Mouse (Mus musculus) spleen, postnatal 10 days (tissue): ENCODE measurements at regions not wholly inside any gene's neighbourhood (a gene's known extent, or its start where the extent isn't known, plus 50 kb on each side); places are given as distances from the start of the nearest gene placed in this dataset.
"Not testable (repeated sequence)": the region's sequence is repeated elsewhere in the genome, so short reads cannot be mapped to it uniquely, and the experiment has no call there.

Source experiments
- DNase-seq, 2 experiments: peaks; one replicate each; pipeline ENCODE4 v3.0.0; 2021 to 2022; ENCODE audit warnings: low spot score in 2 of 2

DNA sequence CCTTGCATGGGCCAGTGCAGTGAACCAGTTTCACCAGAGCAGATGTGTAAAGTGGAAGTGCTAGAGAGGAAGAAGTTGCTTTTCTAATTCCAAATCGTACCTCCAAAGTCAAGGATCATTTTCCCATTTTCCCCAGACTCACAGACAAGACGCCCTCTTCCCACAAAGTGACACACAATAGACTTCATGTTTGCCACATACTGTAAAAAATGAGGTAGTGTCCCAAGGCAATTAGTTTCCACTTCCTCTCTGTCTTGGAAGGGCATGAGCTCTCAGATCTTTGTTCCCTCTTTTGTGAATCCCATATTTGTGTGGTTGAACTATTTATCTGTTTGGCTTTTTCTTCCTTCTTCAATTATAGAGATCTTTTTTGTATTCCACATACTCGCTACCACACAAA lies 137.0 kb downstream of the Sptssa start:
- DNase-seq, result no peak

DNA sequence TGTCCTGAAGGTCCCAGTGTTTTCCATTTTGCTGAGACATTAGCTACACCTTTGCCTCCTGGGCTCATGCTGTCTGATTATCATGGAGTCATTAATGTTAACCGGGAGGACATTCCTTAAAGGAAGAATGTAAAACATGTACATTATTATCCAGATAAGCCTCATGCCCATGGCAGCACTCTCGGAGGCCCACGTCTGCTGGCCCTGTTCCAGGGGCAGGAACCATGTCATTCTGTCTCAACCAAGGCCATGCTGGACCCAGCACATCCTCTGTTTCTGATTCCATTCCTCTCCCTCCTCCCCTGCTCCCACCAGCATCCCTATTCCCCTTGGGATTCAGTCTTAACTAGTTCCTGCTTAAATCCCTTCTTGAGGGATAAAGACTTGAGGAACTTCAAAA lies 139.1 kb downstream of the Sptssa start:
- DNase-seq, result no peak

DNA sequence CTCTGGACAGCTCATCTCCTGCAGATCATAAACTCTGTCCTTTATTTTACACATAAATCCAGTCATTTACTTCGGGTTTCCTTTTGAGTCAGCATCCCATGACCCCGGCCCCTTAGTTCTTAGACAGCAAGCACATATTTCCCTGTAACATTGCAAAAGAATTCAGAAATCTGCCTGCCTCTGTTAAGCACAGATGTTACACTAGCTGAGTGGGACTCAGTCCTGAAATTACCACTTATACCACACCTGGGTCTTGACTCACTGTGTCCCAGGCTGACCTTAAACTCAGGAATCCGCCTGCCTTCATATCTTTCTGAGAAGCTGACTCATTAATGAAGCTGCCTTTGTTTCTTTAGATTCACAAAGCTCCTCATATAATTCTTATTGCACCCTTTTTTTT lies 139.9 kb downstream of the Sptssa start:
- DNase-seq, result no peak

DNA sequence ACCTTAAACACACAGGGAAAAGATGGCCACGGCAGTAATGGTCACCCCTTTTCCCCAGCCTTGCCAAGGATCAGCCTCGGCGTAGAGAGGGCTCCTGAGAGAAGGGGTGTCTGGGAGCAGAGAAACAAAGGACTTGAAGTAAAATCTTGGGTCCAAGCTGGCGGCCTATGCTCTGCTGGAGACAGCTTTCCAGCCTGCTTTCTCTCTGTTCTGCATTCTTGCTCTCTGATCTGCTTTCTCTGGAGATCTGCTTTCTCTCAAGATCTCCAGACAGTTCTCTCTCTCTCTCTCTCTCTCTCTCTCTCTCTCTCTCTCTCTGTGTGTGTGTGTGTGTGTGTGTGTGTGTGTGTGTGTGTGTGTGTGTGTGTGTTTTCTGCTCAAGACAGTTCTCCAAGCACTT lies 140.3 kb downstream of the Sptssa start:
- not testable (repeated sequence) for DNase-seq

DNA sequence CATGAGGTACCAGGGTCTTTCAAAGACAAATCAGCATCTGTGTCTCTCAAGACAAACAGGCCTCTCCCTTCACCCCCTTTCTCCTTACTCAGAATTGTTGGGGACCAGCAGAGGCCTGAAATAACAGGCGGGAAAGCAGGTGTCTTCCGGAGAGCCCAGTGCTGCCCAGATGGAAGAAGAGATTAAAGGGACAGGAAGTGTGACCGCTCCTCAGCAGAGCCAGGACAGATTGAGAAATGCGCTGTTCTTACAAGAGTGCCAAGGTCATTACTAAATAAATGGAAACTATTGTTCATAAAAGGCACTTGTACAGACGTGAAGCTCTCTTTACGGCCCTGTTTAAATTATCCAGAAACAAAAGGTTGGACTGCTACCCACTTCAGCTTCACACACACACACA lies 146.5 kb downstream of the Sptssa start:
- no peak for DNase-seq

DNA sequence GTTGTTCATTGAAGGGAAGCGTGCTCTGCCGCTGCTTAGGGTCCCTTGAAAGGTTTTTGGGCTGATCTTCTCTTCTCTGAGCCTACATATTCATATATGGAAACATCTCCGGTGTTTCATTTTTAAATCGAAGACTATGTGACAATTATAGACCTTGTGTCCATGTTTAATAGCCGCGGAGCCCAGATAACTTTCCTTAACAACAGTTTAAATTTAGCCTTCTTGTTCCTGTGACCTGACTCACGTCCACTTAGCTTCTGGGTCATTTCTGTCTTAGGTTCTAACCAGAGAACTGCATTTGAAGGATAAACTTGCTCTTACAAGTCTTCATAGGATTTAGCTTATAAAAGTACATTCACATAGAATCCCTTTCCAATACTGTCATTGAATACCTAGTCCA lies 153.6 kb downstream of the Sptssa start:
- no peak for DNase-seq

DNA sequence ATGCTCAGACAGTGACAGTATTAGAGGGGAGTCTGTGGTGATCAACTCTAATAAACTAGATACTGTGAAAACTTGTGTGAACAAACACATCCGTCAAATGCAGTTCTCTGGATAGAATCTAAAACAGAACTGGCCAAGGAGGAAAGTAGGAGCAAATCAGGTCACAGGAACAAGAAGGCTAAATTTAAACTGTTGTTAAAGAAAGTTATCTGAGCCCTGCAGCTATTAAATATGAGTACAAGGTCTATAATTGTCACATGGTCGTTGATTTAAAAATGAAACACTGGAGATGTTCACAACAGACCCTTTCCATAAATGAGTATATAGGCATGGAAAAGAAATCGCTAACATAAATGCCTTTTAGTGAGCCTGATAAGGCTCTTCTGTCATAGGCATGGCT lies 156.4 kb downstream of the Sptssa start:
- DNase-seq, result no peak

DNA sequence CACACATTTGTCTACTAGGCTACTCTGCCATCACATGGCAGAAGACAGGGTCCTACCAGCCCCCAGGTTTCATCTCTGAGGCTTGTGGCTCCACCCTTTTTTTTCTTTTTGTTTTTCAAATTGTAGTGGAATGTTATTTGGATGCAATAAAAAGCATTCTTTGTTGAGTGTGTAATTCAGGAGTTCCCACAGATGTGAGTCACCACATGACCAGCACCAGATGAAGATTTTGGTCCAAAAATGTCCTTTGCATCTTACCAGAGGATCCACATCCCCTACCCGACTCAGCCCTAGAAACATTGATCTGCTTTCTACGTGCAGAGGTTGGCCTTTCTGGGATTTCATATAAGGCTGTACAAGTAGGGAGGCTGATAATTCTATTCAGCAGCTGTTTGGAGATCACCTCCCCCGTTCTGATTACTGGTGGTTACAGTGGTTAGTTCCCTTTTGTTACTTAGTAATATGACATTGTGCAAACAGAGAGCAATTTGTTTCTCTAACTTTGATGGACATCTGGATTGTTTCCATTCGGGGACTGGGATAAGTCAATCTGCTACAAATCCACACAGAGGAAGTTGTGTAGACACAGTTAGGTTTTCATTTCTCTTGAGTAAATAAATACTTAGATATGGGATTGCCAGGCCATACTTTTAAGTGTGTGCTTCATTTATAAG lies 160.5 kb downstream of the Sptssa start:
- no peak for DNase-seq

DNA sequence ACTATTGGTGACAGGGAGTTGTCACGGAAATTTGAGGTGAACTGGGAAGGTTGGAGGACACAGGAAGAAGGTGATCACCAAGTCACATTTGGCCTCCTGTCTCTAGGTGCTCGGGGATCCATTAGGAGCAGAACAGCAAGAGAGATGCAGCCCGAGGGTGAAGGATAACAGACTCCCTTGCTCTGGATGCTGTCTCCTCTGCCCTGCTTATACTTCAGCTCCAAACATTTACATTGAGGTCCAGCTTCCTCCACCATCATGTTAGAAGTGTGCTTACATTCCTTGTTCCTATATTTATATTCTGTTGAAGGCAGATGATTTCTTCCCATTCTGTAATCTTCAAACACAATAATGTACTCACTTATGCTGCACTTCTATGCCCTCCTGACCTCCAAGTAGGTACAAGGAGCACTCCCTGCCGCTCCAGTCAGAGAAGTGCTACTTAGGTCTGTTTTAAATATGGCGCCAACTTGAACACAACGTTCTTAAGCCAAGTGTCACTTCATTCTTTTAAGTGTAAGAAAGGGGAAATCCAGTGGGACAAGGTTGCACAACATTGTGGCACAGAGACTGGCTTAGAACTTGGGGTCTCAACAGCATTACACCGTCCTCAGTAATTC lies 161.5 kb downstream of the Sptssa start:
- no peak for DNase-seq

DNA sequence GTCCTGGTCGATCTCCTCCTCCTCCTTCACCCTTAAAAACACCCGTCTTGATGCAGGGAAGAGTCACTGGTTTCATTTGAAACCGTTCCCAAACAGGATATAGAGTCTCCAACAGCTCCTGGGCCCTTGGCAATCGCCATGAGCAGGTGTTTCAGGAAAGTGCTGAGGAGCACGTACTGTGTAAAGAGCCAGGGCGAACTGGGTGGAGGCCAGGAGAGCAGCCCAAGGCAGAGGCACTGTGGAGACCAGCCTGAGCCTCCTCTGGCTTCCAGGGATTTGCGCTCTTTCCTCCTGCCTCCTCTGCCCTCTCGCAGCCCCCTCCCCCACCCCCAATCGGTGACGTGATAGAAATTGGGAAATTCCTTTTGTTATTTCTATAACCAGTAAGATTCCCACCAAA lies 163.6 kb downstream of the Sptssa start:
- no peak for DNase-seq

DNA sequence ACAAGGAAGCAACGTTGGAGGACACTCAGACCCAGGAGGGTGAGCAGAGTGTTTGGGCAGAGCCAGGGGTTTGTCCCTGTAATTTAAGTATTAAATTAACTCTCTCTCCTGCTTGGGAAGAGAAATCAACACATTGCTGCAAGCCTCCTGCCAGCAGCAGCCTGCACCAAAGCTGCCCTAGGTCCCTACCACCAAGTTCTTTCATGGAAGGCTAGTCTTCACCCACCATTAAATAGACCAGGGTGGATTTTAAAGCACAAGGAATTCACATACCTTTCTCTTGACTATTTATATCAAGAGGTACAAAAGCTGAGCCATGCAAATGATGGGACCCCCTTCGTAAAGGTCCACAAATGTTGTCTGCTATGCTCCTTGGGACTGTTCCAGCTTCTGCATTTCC lies 165.9 kb downstream of the Sptssa start:
- DNase-seq, result no peak

DNA sequence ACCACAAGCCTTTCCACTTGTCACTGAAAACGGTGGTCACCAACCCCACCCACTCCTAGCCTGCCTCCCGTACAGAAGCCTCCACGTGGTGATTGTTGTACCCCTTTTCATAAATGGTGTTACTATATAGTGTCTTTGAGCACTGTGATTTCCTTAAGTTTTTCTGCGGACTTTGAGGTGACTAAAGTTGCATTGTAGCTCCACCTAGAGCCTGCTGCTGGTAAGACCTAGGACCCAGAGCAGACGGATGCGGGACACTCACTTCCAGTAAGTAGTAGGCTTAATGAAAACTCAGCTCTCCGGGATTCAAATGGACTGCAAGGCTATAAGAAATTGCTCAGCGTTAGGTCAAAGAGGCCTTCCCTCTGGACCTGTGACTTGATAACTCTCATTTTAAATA lies 166.7 kb downstream of the Sptssa start:
- peak; percentile 7 to 55 for DNase-seq

DNA sequence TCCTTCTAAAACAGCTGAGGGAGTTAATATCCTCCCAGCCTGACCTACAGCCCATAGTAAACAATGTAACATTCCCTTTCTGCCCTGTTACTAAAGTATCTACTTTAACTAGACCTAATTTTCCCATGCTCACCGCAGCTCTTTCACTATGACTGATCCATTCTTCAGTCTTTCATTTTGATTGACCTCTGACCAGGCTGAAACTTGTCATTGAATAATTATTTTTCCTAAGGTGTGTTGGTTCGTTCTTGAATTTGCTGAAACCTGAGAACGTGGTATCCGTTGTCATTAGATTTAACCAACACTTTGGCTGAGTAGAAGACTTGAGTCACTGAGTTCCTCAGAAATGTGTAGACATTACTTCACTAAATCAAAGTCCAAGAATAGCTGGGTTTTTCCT lies 168.7 kb downstream of the Sptssa start:
- DNase-seq, result no peak

DNA sequence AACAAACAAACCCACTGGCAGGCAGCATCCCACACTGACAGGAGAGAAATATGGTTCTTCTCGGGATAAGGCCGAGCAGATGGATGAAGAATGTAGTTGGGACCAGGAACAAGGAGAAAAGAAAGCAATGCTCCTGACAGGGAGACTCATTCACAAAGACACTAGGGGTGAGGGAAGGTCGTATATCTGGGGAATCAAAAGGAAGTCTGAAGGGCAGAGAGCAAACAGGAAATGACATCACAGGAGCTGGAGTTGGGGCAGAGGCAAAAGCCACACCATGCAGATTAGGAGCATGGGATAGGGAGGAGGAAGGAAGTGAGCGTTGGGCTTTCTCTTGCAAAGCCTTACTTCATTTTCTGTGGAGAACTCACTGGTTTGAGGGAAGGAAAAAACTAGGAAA lies 174.4 kb downstream of the Sptssa start:
- DNase-seq, result no peak

DNA sequence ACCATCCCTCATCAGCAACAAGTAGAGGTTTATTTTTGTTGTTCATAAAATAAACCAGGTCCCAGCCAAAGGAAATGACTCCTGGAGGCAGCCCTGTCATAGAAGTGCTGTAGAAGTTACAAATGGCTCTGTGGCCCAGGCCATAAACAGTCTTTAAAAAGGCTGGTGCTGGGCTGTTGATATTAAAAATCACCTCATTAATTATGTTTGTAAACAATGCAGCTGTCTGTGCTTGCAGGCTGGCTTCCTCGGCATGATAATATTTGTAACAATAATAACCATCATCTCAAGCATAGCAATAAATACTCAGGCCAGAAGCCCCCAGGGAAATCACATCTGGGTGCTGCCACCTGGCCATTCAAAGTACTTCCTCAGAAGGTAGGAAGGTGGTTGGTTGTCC lies 176.5 kb downstream of the Sptssa start:
- DNase-seq, result no peak

DNA sequence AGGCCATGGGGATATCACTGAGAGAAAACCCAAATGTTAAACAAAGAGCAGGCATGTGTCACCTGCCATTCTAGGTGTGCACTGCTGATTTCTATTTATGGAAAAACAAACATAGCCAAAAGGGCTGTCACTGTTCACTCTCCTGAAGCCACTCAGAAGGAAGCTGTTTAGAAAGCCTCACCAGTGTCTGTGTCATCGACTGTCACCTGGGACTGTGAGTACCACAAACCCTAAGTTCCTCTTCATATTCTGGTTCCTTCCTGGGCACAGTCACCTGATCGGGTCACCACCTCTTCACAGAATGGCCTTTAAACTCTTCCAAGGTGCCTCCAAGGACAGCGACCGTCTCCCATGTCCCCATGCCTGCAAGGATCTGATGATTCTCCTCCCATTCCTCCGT lies 183.5 kb downstream of the Sptssa start:
- DNase-seq, result no peak

DNA sequence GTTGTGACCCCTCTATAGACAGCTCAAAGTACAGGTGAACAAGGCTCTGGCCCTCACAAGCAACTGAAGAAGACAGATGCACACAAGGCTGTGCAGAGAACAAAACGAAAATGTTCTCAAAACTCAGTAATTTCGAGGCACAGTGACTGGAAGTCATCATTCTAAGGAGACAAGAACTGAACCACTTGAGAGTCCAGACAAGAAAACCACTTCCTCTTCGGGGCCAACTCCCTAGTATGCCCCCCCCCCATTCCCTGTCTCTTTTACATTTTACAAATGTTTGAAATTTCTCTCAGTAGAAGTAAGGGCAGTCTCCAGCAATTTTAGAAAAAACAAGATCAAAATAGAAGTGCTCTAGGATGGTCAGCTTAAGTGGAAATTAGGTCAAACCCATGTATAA lies 184.0 kb downstream of the Sptssa start:
- no peak for DNase-seq

DNA sequence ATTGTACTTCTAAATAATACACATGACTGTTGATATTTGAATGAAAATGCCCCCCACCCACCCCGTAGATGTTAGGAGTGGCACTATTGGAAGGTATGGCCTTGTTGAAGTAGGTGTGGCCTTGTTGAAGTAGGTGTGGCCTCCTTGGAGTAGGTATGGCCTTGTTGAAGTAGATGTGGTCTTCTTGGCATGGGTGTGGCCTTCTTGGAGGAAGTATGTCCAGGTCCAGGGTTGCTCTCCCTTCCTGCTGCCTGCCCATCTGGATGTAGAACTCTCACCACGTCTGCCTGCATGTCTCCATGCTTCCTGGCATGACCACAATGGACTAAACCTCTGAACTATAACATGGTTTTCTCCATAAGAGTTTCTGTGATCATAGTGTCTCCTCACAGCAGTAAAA lies 188.7 kb downstream of the Sptssa start:
- DNase-seq, result no peak

DNA sequence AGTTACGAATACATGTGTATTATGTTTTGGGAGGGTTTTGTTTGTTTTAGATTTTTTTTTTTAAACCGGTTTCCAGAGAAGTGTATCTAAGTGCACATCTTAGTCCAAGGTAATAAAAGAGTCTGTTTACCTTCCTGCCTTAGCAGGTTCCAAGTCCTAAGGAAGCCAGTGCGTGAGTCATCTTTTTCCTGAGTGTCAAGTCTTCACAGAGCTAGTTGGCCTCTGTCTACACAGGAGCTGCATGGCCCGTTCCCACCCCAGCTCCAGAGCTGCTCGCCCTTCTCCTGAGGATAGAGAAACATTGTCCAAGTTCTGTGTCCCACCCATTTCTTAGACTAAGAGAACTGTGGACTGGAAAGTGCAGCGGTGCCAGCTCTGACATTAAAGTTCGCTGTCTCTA lies 192.6 kb downstream of the Sptssa start:
- DNase-seq, result no peak

DNA sequence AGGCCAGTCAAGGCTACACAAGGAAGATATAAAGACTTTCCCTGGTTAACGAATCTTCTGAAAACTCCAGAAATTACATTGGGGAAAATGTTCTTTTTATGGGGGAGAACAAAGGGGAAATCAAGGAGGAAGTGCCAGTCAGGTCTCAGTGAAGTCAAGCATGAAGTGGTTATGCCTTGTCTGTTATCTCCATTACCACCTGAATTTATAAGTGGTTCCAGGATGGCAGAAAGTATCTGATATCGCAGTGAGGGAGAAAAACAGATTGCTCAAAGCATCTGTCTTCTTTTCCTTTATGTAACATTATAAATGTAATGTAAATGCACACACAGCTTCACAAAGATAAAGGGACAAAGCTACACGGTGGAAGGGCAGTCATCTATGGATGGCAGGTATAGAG lies 195.0 kb downstream of the Sptssa start:
- no peak for DNase-seq

DNA sequence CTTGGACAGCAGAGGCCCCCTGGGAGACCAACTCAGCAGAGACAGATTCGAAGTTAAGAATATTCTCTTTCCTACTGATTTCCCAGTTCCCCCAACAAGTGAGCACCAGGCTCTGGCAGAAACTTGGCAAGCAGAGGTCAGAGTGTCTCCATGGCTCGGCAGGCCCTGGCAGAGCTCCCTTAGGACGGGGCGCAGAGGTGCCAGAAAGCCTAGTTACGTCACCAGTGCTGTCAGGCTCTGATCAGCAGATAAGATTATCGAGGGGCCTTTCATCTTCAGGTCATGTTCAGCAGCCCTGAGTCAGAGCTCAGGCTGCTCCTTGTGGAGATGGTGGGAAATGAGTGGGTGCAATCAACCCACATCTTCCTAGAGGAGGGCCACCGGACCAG lies 196.2 kb downstream of the Sptssa start:
- DNase-seq, result no peak

DNA sequence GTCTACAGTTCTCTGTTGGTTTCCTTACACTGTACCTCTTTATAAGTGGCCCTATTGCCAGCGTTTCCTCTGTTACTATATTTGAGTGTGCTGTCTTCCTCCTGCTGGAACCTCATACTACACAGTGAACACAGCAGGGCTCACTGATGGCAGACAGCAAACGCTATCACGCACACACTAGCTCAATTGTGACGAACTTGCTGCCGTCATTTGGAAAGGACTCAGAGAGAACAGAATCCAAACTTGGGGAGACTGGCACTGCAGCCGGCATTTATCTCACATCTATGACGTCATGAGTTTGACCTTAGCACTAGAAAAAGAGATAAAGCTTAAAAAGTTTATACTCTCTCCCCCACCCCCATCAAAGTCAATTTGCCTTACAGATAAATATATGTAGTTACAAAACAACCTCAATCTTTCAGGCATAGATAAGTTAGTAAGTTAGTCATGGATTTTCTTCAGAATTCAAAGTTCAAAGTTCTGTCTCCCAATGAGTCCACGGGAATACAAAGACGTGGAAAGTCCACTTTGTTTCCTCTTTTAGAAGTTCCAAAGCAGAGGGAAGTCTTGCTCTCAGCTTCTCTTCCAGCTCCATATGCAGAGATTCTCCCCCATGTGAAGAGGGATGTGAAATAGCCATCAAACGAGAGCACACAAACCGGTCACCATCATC lies 196.8 kb downstream of the Sptssa start:
- DNase-seq, result no peak

DNA sequence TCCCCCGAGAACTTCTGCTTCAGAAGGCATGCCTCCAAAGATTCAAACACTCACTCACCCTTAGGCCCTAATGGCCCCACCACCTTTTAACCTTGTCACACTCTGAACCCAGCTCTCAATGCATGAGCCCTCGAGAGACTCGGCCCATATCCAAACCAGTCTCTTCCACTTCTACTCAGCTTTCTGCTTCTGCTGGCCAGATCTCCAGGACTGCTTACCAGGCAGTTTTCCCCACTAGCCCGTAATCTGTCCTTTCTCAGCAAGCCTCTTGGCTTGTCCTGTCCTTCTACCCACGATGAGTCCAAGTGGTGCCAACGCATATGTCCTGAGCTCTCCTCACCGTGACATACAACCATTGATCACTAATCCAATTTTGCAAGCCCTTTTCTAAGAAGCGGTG lies 199.6 kb downstream of the Sptssa start:
- DNase-seq, result no peak

DNA sequence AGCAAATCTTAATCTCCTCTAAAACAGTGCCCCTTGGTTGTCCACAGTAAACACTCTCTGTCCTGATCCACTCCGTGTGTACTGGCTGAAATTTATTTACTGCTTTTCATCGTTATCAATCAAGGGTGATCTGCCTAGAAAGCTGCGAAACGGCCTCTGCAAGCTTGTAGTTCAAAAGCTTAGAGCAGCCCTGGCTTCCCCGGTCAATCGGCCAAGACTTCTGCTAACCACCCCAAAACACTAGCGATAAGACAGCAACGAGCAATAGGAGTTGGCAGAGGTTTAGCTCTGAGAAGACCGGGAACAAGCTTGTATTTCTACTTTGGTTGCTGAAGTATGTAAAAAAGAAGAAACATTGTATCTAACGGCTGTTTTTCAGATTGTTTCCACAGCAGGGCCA lies 201.8 kb downstream of the Sptssa start:
- no peak for DNase-seq
